Mouse (Mus musculus) midbrain, embryonic 11.5 days (tissue): ENCODE results near the gene Atp2b4. TPM values are rescaled to one million over a fixed set of nuclear protein-coding genes. Genes with fewer than 3 reads are reported as not detected.
A peak's percentile ranks its signal among the peaks of the same experiment; 100 is the strongest.

Source experiments
- ATAC-seq: fragments of 200-750 bp; cut with Nextera tagmentation; 2 replicates; pipeline ENCODE4 v1.8.0; 2017; ENCODE audit warnings: moderate TSS enrichment, moderate library complexity; ENCODE audit not compliant: low FRiP score
- DNase-seq: peaks from one replicate; pipeline ENCODE4 v3.0.0; 2015; ENCODE audit warnings: low spot score; ENCODE audit errors: missing footprints
- H3K27ac ChIP-seq: fragments of 300-500 bp; sonication (generic); 2 replicates; pipeline ENCODE4 v1.5.1; 2014; ENCODE audit warnings: low read depth, low read length
- H3K27me3 ChIP-seq: fragments of 300-500 bp; sonication (generic); 2 replicates; pipeline ENCODE4 v1.6.1; 2014; ENCODE audit warnings: mild to moderate bottlenecking, low read length, moderate library complexity, mixed read lengths; ENCODE audit not compliant: control insufficient read depth, insufficient read depth
- H3K36me3 ChIP-seq: fragments of 300-500 bp; sonication (generic); 2 replicates; pipeline ENCODE4 v1.6.1; 2014; ENCODE audit warnings: mild to moderate bottlenecking, low read length, moderate library complexity, mixed read lengths; ENCODE audit not compliant: control insufficient read depth, insufficient read depth
- H3K4me1 ChIP-seq: fragments of 300-500 bp; sonication (generic); 2 replicates; pipeline ENCODE4 v1.6.1; 2014; ENCODE audit warnings: low read length; ENCODE audit not compliant: control insufficient read depth, insufficient read depth
- H3K4me2 ChIP-seq: fragments of 300-500 bp; sonication (generic); 2 replicates; pipeline ENCODE4 v1.6.1; 2014; ENCODE audit warnings: mild to moderate bottlenecking, moderate library complexity
- H3K4me3 ChIP-seq: fragments of 300-500 bp; sonication (generic); 2 replicates; pipeline ENCODE4 v1.5.1; 2014; ENCODE audit warnings: low read depth, low read length
- H3K9ac ChIP-seq: fragments of 300-500 bp; sonication (generic); 2 replicates; pipeline ENCODE4 v1.6.1; 2014; ENCODE audit warnings: low read length
- H3K9me3 ChIP-seq: fragments of 300-500 bp; sonication (generic); 2 replicates; pipeline ENCODE4 v1.6.1; 2016; ENCODE audit warnings: low read length; ENCODE audit not compliant: control insufficient read depth
- WGBS: fragments of 180-500 bp; shearing (Covaris S2); extraction: QIAGEN DNeasy Blood & Tissue Kit; methylation state at CpG from one replicate; pipeline ENCODE4 v1.1.7; 2014; 5-methylcytosine and 5-hydroxymethylcytosine counted together
- polyA plus RNA-seq: library from polyadenylated mRNA; unstranded; fragments of >200 nt; fragmentation: Nextera tagmentation; extraction: Ambion mirVana; gene quantifications from 2 replicates; pipeline ENCODE4 v1.2.1, GENCODE M21; 2014

Gene Atp2b4
- polyA plus RNA-seq, 1 experiment from 2014 or later: 7.6 TPM

GRCm38 (mm10) chr1:133801743-133802142 is 902 bp upstream of the Atp2b4 start:
- Histone ChIP-seq H3K36me3 (no peaks in the 10 kb centered on the region), H3K4me2 (no peak overlapping the region), H3K27me3 (no peaks in the 10 kb centered on the region; the same call in 1 of the 2 replicates), H3K9ac (no peak overlapping the region), H3K4me3 (no peak overlapping the region), H3K9me3 (no peaks in the 10 kb centered on the region), H3K27ac (no peak overlapping the region), H3K4me1 (peaks cover 24% of the 10 kb centered on the region)
- WGBS: 76% methylated on average over 5 of the region's 5 CpGs
- DNase-seq (no peak), ATAC-seq (no peak)

GRCm38 (mm10) chr1:133800512-133800911 is 329 bp downstream of the Atp2b4 start:
- H3K9ac ChIP-seq: peak overlapping the region; percentile 53; the same call in 1 of the 2 replicates
- H3K36me3 ChIP-seq: no peaks in the 10 kb centered on the region
- H3K4me2 ChIP-seq: peak overlapping the region; percentile 96
- no peaks in the 10 kb centered on the region; the same call in 1 of the 2 replicates for H3K27me3 ChIP-seq
- peak; percentile 91 for DNase-seq
- H3K9me3 ChIP-seq: no peaks in the 10 kb centered on the region
- peaks cover 24% of the 10 kb centered on the region for H3K4me1 ChIP-seq
- H3K27ac ChIP-seq: no peak overlapping the region
- 0% methylated on average over 16 of the region's 16 CpGs for WGBS
- peak; percentile 65 for ATAC-seq
- H3K4me3 ChIP-seq: peak overlapping the region; percentile 46

- H3K27me3 ChIP-seq: no peaks in the 10 kb centered on the region; the same call in 1 of the 2 replicates
- no peaks in the 10 kb centered on the region for H3K9me3 ChIP-seq
- no peak overlapping the region for H3K27ac ChIP-seq
- WGBS: 2% methylated on average over 21 of the region's 21 CpGs
- peak; percentile 91 for DNase-seq
- H3K4me1 ChIP-seq: peaks cover 24% of the 10 kb centered on the region
- peak overlapping the region; percentile 53 for H3K9ac ChIP-seq
- ATAC-seq: no peak
- peak overlapping the region; percentile 96 for H3K4me2 ChIP-seq
- no peaks in the 10 kb centered on the region for H3K36me3 ChIP-seq
- peak overlapping the region; percentile 46 for H3K4me3 ChIP-seq
Measured at GRCm38 (mm10) chr1:133799686-133800445, 975 bp downstream of the Atp2b4 start.

- Histone ChIP-seq H3K27me3 (no peaks in the 10 kb centered on the region; the same call in 1 of the 2 replicates), H3K9me3 (no peaks in the 10 kb centered on the region), H3K4me2 (peak overlapping the region; percentile 96), H3K4me1 (peaks cover 24% of the 10 kb centered on the region), H3K36me3 (no peaks in the 10 kb centered on the region), H3K27ac (no peak overlapping the region), H3K9ac (no peak overlapping the region), H3K4me3 (peak overlapping the region; percentile 13; the same call in 1 of the 2 replicates)
- WGBS: 44% methylated on average over 1 of the region's 1 CpGs
- DNase-seq (peak; percentile 84), ATAC-seq (no peak)
Measured at GRCm38 (mm10) chr1:133798821-133799415, 1.9 kb downstream of the Atp2b4 start.

- no peak overlapping the region for H3K27ac ChIP-seq
- no peaks in the 10 kb centered on the region for H3K36me3 ChIP-seq
- H3K9me3 ChIP-seq: no peaks in the 10 kb centered on the region
- peaks cover 24% of the 10 kb centered on the region for H3K4me1 ChIP-seq
- peak overlapping the region; percentile 96 for H3K4me2 ChIP-seq
- peak; percentile 86 for DNase-seq
- ATAC-seq: no peak; the same call in 1 of the 2 replicates
- H3K27me3 ChIP-seq: no peaks in the 10 kb centered on the region; the same call in 1 of the 2 replicates
- 31% methylated on average over 9 of the region's 9 CpGs for WGBS
- no peak overlapping the region for H3K4me3 ChIP-seq
- H3K9ac ChIP-seq: no peak overlapping the region
Measured at GRCm38 (mm10) chr1:133797979-133798820, 2.6 kb downstream of the Atp2b4 start.

GRCm38 (mm10) chr1:133797327-133797978 is 3.4 kb downstream of the Atp2b4 start:
- no peaks in the 10 kb centered on the region for H3K9me3 ChIP-seq
- no peak overlapping the region for H3K9ac ChIP-seq
- H3K4me1 ChIP-seq: peaks cover 24% of the 10 kb centered on the region
- H3K4me3 ChIP-seq: no peak overlapping the region
- WGBS: 48% methylated on average over 1 of the region's 1 CpGs
- H3K4me2 ChIP-seq: no peak overlapping the region
- DNase-seq: peak; percentile 26
- no peak for ATAC-seq
- no peaks in the 10 kb centered on the region for H3K36me3 ChIP-seq
- H3K27ac ChIP-seq: no peak overlapping the region
- no peaks in the 10 kb centered on the region; the same call in 1 of the 2 replicates for H3K27me3 ChIP-seq

- H3K4me3 ChIP-seq: no peak overlapping the region
- H3K4me1 ChIP-seq: peaks cover 8% of the 10 kb centered on the region
- no peak overlapping the region for H3K9ac ChIP-seq
- no peaks in the 10 kb centered on the region for H3K27me3 ChIP-seq
- no peak for ATAC-seq
- peak; percentile 41 for DNase-seq
- no peaks in the 10 kb centered on the region for H3K36me3 ChIP-seq
- WGBS: 55% methylated on average over 1 of the region's 1 CpGs
- H3K9me3 ChIP-seq: no peaks in the 10 kb centered on the region
- H3K4me2 ChIP-seq: no peak overlapping the region
- no peak overlapping the region for H3K27ac ChIP-seq
Measured at GRCm38 (mm10) chr1:133793646-133794045, 7.2 kb downstream of the Atp2b4 start.

- WGBS: 85% methylated on average over 4 of the region's 4 CpGs
- no peak overlapping the region for H3K27ac ChIP-seq
- DNase-seq: no peak
- no peak overlapping the region for H3K9ac ChIP-seq
- no peaks in the 10 kb centered on the region for H3K36me3 ChIP-seq
- ATAC-seq: no peak
- H3K4me2 ChIP-seq: no peak overlapping the region
- no peaks in the 10 kb centered on the region for H3K4me1 ChIP-seq
- H3K27me3 ChIP-seq: no peaks in the 10 kb centered on the region
- H3K9me3 ChIP-seq: no peaks in the 10 kb centered on the region
- no peak overlapping the region for H3K4me3 ChIP-seq
Measured at GRCm38 (mm10) chr1:133790011-133790410, 10.8 kb downstream of the Atp2b4 start.
